Mouse (Mus musculus): ENCODE measurements at regions not wholly inside any gene's neighbourhood (a gene's known extent, or its start where the extent isn't known, plus 50 kb on each side); places are given as distances from the start of the nearest gene placed in this dataset.
A peak's percentile ranks its signal among the peaks of the same experiment; 100 is the strongest.

- no peaks in the 10 kb centered on the region for H3K9me3 ChIP-seq (replicated peaks; ENCODE audit: control insufficient read depth, low read length)
- no peak overlapping the region for H3K4me3 ChIP-seq (ENCODE audit: low read depth, low read length)
- H3K4me2 ChIP-seq (ENCODE audit: low read length) = no peak overlapping the region
- DNase-seq (ENCODE audit: low spot score) (no peak), ATAC-seq (no peak)
- no peaks in the 10 kb centered on the region for H3K27me3 ChIP-seq (replicated peaks; ENCODE audit: control insufficient read depth, insufficient read depth, low read length)
- no peaks in the 10 kb centered on the region for H3K36me3 ChIP-seq (ENCODE audit: control insufficient read depth, insufficient read depth, low read length)
- H3K9ac ChIP-seq (ENCODE audit: low read length) = no peak overlapping the region
- WGBS = 69% methylated on average over 3 of the region's 3 CpGs
- no peaks in the 10 kb centered on the region for H3K4me1 ChIP-seq (ENCODE audit: control insufficient read depth, insufficient read depth, low read length)
- H3K27ac ChIP-seq (ENCODE audit: low read depth, low read length) = no peak overlapping the region
Observed at GRCm38 (mm10) chr6:107059001-107059765, 259.3 kb upstream of the Crbn start.

DNA sequence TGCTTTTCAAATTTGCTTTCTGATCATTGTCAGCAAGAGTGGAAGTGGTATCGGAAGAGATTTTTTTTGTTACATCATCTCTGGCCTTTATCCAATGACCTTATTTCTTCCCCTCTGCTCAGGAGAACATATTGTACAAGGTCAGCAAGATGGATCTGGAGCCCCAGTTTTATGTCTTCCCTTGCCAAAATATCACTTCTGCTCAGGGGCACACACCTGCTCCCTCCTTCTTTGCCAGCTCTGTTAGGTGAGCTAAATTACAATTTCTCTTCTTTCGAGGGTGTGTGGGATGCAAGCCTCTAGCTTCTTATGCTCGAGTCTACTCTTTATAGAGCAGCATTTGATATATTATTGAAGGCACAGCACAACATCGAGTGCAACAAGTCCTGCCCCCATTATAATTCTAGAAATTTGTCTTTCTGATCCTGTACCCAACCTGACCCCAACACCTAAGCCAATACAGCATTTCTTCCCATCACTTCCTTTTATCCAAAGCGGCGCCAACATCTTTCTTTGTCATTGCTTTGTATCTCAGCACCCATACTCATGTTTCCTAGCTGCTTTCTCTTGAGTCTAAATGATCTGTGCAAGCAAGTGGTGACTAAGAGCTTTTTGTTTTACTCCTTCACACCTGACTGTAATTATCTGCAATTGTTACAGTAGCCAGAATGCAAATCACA is 263.1 kb upstream of the Crbn start:
- no peak for DNase-seq (ENCODE audit: low spot score)
- Histone ChIP-seq H3K9me3 (replicated peaks; ENCODE audit: control insufficient read depth, low read length) (no peaks in the 10 kb centered on the region), H3K4me3 (ENCODE audit: low read depth, low read length) (no peak overlapping the region), H3K27me3 (replicated peaks; ENCODE audit: control insufficient read depth, insufficient read depth, low read length) (no peaks in the 10 kb centered on the region), H3K4me2 (ENCODE audit: low read length) (no peak overlapping the region), H3K36me3 (ENCODE audit: control insufficient read depth, insufficient read depth, low read length) (no peaks in the 10 kb centered on the region), H3K4me1 (ENCODE audit: control insufficient read depth, insufficient read depth, low read length) (no peaks in the 10 kb centered on the region), H3K9ac (ENCODE audit: low read length) (no peak overlapping the region), H3K27ac (ENCODE audit: low read depth, low read length) (no peak overlapping the region)
- ATAC-seq = no peak
- WGBS = 89% methylated on average over 6 of the region's 6 CpGs

DNA sequence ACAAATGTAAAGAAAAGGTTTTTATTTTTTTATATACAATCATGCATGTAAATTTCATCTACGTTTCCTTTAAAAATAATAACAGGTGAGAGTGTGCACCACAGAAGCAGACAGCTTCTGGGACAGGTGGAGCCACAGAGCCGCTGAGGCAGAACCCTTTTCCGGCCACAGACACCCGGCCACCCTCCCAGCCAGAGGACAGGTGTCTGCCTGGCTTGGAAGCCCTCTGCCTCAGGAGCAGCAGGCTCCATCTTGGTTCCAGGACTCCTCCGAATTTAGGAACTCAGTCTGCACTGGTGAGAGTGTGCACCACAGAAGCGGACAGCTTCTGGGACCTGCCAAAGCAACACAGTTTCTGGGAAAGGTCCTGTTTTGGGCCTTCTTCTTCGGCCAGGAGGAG is 270.6 kb upstream of the Crbn start:
- no peaks in the 10 kb centered on the region for H3K27me3 ChIP-seq (replicated peaks; ENCODE audit: control insufficient read depth, insufficient read depth, low read length)
- 93% methylated on average over 7 of the region's 7 CpGs for WGBS
- no peak overlapping the region for H3K9ac ChIP-seq (ENCODE audit: low read length)
- DNase-seq (ENCODE audit: low spot score) (no peak), ATAC-seq (no peak)
- H3K36me3 ChIP-seq (ENCODE audit: control insufficient read depth, insufficient read depth, low read length) = no peaks in the 10 kb centered on the region
- no peak overlapping the region for H3K27ac ChIP-seq (ENCODE audit: low read depth, low read length)
- no peaks in the 10 kb centered on the region for H3K9me3 ChIP-seq (replicated peaks; ENCODE audit: control insufficient read depth, low read length)
- H3K4me2 ChIP-seq (ENCODE audit: low read length) = no peak overlapping the region
- H3K4me3 ChIP-seq (ENCODE audit: low read depth, low read length) = no peak overlapping the region
- no peaks in the 10 kb centered on the region for H3K4me1 ChIP-seq (ENCODE audit: control insufficient read depth, insufficient read depth, low read length)

DNA sequence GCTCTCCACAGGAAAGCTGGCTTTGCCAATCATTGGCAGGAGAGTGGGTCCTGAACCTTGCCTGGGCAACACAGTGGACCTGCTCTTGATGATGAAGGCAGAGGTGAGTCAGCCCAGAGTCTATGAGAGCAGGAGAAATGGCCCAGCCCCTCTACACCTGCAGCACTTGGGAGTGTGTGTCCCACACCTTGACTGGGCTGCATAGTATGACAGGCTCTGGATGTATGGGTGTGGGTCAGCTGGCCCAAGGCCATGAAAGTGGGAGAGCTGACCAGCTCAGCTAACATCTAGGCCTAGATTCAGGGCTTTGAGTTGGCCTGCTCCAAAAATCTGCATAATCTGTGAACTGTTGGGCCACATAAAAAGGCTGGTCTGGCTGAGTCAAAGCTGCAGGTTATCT is 292.7 kb upstream of the Crbn start:
- Histone ChIP-seq H3K36me3 (ENCODE audit: control insufficient read depth, insufficient read depth, low read length) (no peaks in the 10 kb centered on the region), H3K4me3 (ENCODE audit: low read depth, low read length) (no peak overlapping the region), H3K4me2 (ENCODE audit: low read length) (no peak overlapping the region), H3K27ac (ENCODE audit: low read depth, low read length) (no peak overlapping the region), H3K4me1 (ENCODE audit: control insufficient read depth, insufficient read depth, low read length) (no peaks in the 10 kb centered on the region), H3K9ac (ENCODE audit: low read length) (no peak overlapping the region), H3K9me3 (replicated peaks; ENCODE audit: control insufficient read depth, low read length) (no peaks in the 10 kb centered on the region), H3K27me3 (replicated peaks; ENCODE audit: control insufficient read depth, insufficient read depth, low read length) (no peaks in the 10 kb centered on the region)
- ATAC-seq = no peak
- no peak for DNase-seq (ENCODE audit: low spot score)

DNA sequence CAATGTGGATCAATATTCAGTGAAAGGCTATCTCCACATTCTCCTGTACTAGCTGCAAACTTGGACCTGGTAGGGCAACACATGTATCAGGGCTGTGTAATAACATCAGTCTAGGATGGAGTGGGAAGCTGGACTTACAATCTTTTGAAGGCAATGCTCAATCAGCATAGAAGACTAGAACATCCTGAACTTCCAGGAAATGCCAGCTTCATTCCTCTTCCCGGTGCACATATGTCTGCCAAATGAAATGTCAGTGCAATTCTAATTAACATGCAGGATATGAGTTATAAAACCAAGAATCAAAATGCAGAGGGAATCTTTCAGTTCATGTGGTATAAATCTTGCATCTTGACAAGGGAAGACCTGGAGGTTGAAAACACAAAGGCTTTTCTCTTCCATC is 328.8 kb upstream of the Crbn start:
- Histone ChIP-seq H3K36me3 (ENCODE audit: control insufficient read depth, insufficient read depth, low read length) (no peaks in the 10 kb centered on the region), H3K9me3 (replicated peaks; ENCODE audit: control insufficient read depth, low read length) (no peaks in the 10 kb centered on the region), H3K27ac (ENCODE audit: low read depth, low read length) (no peak overlapping the region), H3K4me1 (ENCODE audit: control insufficient read depth, insufficient read depth, low read length) (no peaks in the 10 kb centered on the region), H3K4me3 (ENCODE audit: low read depth, low read length) (no peak overlapping the region), H3K4me2 (ENCODE audit: low read length) (no peak overlapping the region), H3K9ac (ENCODE audit: low read length) (no peak overlapping the region), H3K27me3 (replicated peaks; ENCODE audit: control insufficient read depth, insufficient read depth, low read length) (no peaks in the 10 kb centered on the region)
- ATAC-seq (no peak), DNase-seq (ENCODE audit: low spot score) (no peak)
- 97% methylated on average over 1 of the region's 1 CpGs for WGBS

- Histone ChIP-seq H3K27ac (ENCODE audit: low read depth, low read length) (no peak overlapping the region), H3K27me3 (replicated peaks; ENCODE audit: control insufficient read depth, insufficient read depth, low read length) (no peaks in the 10 kb centered on the region), H3K4me3 (ENCODE audit: low read depth, low read length) (no peak overlapping the region), H3K4me1 (ENCODE audit: control insufficient read depth, insufficient read depth, low read length) (no peaks in the 10 kb centered on the region), H3K4me2 (ENCODE audit: low read length) (no peak overlapping the region), H3K9me3 (replicated peaks; ENCODE audit: control insufficient read depth, low read length) (no peaks in the 10 kb centered on the region), H3K36me3 (ENCODE audit: control insufficient read depth, insufficient read depth, low read length) (no peaks in the 10 kb centered on the region), H3K9ac (ENCODE audit: low read length) (no peak overlapping the region)
- WGBS = 61% methylated on average over 3 of the region's 3 CpGs
- ATAC-seq = no peak
- no peak for DNase-seq (ENCODE audit: low spot score)
Observed at GRCm38 (mm10) chr6:107167736-107168491, 361.7 kb upstream of the Lrrn1 start.

GRCm38 (mm10) chr6:107218309-107218708 is 311.3 kb upstream of the Lrrn1 start:
- Histone ChIP-seq H3K27me3 (replicated peaks; ENCODE audit: control insufficient read depth, insufficient read depth, low read length) (no peaks in the 10 kb centered on the region), H3K9ac (ENCODE audit: low read length) (no peak overlapping the region), H3K9me3 (replicated peaks; ENCODE audit: control insufficient read depth, low read length) (no peaks in the 10 kb centered on the region), H3K4me2 (ENCODE audit: low read length) (no peak overlapping the region), H3K36me3 (ENCODE audit: control insufficient read depth, insufficient read depth, low read length) (no peaks in the 10 kb centered on the region), H3K27ac (ENCODE audit: low read depth, low read length) (no peak overlapping the region), H3K4me1 (ENCODE audit: control insufficient read depth, insufficient read depth, low read length) (no peaks in the 10 kb centered on the region), H3K4me3 (ENCODE audit: low read depth, low read length) (no peak overlapping the region)
- no peak for DNase-seq (ENCODE audit: low spot score)
- ATAC-seq = no peak
- WGBS = 63% methylated on average over 2 of the region's 2 CpGs

- H3K27ac ChIP-seq (ENCODE audit: low read depth, low read length) = no peak overlapping the region
- no peaks in the 10 kb centered on the region for H3K27me3 ChIP-seq (replicated peaks; ENCODE audit: control insufficient read depth, insufficient read depth, low read length)
- no peak for DNase-seq (ENCODE audit: low spot score)
- H3K4me2 ChIP-seq (ENCODE audit: low read length) = no peak overlapping the region
- H3K9ac ChIP-seq (ENCODE audit: low read length) = no peak overlapping the region
- H3K36me3 ChIP-seq (ENCODE audit: control insufficient read depth, insufficient read depth, low read length) = no peaks in the 10 kb centered on the region
- WGBS = 72% methylated on average over 4 of the region's 4 CpGs
- no peak overlapping the region for H3K4me3 ChIP-seq (ENCODE audit: low read depth, low read length)
- no peaks in the 10 kb centered on the region for H3K4me1 ChIP-seq (ENCODE audit: control insufficient read depth, insufficient read depth, low read length)
- H3K9me3 ChIP-seq (replicated peaks; ENCODE audit: control insufficient read depth, low read length) = no peaks in the 10 kb centered on the region
- ATAC-seq = no peak
Observed at GRCm38 (mm10) chr6:107218721-107219120, 310.8 kb upstream of the Lrrn1 start.

- H3K9me3 ChIP-seq (replicated peaks; ENCODE audit: control insufficient read depth, low read length) = no peaks in the 10 kb centered on the region
- H3K4me1 ChIP-seq (ENCODE audit: control insufficient read depth, insufficient read depth, low read length) = no peaks in the 10 kb centered on the region
- H3K27ac ChIP-seq (ENCODE audit: low read depth, low read length) = no peak overlapping the region
- no peak for ATAC-seq
- no peak overlapping the region for H3K4me3 ChIP-seq (ENCODE audit: low read depth, low read length)
- WGBS = 63% methylated on average over 3 of the region's 3 CpGs
- no peak overlapping the region for H3K9ac ChIP-seq (ENCODE audit: low read length)
- H3K4me2 ChIP-seq (ENCODE audit: low read length) = no peak overlapping the region
- DNase-seq (ENCODE audit: low spot score) = peak; percentile 6
- no peaks in the 10 kb centered on the region for H3K36me3 ChIP-seq (ENCODE audit: control insufficient read depth, insufficient read depth, low read length)
- H3K27me3 ChIP-seq (replicated peaks; ENCODE audit: control insufficient read depth, insufficient read depth, low read length) = no peaks in the 10 kb centered on the region
Observed at GRCm38 (mm10) chr6:107222602-107223001, 307.0 kb upstream of the Lrrn1 start.

Measured in forebrain, embryonic 14.5 days (tissue).